Mouse (Mus musculus) embryo, embryonic 11.5 days (tissue): ENCODE results near the gene Ephx1.
"Not testable (repeated sequence)": the region's sequence is repeated elsewhere in the genome, so short reads cannot be mapped to it uniquely, and the experiment has no call there.

ENCODE experiments used
- DNase-seq: peaks from one replicate; pipeline ENCODE4 v3.0.0-alpha.2; 2012; ENCODE audit warnings: low read depth, low spot score

Ephx1 gene

GRCm38 (mm10) chr1:181014731-181015500 is 5.8 kb downstream of the Ephx1 start:
- no peak for DNase-seq

DNA sequence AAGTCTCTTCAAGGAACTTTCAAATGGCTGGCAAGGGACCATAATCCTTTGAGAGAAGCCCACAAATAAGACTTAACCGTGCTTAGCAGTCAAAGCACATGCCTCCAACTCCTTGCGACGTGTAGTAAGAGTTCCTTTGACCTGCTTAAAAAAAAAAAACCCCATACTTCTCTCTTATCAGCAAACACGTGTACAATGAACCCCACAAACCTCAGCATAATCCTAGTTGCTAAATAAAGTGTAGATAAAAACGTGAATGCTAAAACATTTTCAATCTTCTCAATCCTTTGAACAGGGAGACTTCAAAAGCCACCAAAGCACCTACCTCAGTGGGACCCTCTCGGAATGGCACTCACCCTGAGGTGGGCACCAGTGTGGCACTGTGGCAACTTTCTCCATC is 7.3 kb downstream of the Ephx1 start:
- DNase-seq: no peak

DNA sequence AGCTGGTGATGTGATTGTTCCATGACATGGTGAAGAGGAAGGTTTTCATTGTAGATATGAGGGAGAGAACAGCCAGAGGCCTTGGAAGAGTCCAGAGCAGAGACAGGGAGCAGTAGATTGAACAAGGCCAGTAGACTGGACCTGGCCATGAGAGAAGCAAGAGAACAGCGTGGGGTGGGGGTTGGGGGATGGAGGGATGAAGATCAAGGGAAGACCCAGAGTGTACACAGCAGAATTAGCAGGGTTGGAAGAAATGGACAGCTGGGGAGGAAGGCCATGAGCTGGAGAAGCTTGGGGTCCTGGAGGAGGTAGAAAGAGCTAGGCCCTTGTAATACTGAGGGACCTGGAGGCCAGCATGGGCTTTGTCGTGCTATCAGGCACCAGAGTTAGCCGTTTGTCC is 8.3 kb downstream of the Ephx1 start:
- DNase-seq: no peak

DNA sequence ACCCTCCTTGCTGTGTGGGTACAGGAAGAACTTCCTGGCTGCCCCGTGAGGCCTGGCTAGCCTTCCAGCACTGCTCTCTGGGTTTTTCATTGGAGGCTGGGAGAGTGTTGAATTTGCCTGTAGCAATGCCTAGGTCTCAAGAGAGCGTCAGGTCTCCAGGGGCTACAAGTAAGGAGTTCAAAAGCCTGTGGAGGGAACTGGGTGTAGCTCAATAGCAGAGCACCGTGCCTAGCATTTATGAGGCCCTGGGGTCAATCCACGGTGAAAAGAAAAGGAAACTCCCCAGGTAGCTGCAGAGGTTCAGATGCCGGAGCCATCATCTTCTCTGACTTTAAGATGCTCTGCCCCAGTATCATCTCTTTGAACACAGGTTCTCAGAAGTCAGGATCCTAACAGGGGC is 9.1 kb downstream of the Ephx1 start:
- DNase-seq: no peak

- no peak for DNase-seq
These were observed 10.4 kb downstream of the Ephx1 start for GRCm38 (mm10) chr1:181010171-181010932.

- no peak for DNase-seq
These were observed 10.9 kb downstream of the Ephx1 start for GRCm38 (mm10) chr1:181009754-181010153.

- DNase-seq: no peak
These were observed 11.6 kb downstream of the Ephx1 start for GRCm38 (mm10) chr1:181009011-181009590.

DNA sequence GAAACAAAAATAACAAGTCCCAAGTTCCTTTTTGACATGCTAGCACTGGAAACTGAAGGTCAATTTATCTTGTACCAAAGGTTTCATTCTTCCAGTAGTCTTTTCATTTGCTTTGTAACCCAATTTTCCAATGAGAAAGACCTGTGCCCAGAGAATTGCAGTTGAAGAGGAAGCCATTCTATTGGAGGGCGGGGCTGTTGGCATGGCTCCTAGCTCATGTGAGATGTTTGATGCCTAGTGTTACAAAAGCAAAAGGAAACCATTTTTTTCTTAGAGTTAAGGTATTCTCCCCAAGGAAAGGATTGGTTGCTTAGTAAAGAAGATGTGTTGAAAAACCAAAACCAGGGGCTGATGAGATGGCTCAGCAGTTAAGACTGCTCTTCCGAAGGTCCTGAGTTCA is 12.4 kb downstream of the Ephx1 start:
- no peak for DNase-seq

DNA sequence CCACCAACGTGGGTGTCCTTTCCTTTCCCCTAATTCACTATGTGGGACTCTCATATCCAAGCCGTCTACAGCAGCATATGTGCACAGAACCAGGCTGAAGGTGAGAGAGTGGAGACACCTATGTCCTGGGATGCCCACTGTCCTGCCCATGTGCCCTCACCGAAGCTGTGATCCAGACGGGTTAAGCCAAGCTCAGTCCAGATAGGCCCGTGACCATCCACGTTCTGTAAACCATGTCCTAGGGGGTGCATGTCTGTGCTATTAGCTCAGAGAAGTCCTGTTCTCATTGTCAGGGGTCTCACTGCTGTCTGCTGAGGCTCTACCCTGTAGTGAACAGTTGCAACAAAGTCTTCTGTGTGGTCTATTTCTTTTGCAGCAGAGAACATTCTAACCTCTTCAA is 12.9 kb downstream of the Ephx1 start:
- no peak for DNase-seq

- no peak for DNase-seq
These were observed 15.4 kb downstream of the Ephx1 start for GRCm38 (mm10) chr1:181005331-181005730.

DNA sequence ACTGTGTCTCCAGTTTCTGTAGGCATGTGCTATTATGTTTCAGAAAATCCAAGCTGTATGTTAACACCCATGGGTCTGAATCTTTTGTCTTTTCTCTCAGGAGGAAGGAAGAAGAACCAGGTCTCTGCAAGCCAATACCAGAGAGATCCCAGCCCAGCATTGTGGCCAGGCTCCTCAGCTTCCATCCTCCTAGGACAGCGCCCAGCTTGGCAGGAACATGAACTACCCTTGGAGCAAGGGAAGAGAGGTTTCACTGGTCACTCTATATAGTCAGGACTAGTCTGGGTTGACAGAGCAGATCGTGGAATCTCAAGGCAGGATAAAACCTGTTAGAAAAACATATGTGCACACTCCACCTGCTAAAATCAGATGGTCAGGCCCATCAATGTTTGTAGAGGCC is 16.9 kb downstream of the Ephx1 start:
- no peak for DNase-seq

GRCm38 (mm10) chr1:181001621-181002020 is 19.1 kb downstream of the Ephx1 start:
- DNase-seq: no peak

- no peak for DNase-seq
These were observed 19.5 kb downstream of the Ephx1 start for GRCm38 (mm10) chr1:181001217-181001616.

- no peak for DNase-seq
These were observed 20.1 kb downstream of the Ephx1 start for GRCm38 (mm10) chr1:181000501-181001092.

- DNase-seq: peak; percentile 50
These were observed 28.6 kb downstream of the Ephx1 start for GRCm38 (mm10) chr1:180992142-180992541.

DNA sequence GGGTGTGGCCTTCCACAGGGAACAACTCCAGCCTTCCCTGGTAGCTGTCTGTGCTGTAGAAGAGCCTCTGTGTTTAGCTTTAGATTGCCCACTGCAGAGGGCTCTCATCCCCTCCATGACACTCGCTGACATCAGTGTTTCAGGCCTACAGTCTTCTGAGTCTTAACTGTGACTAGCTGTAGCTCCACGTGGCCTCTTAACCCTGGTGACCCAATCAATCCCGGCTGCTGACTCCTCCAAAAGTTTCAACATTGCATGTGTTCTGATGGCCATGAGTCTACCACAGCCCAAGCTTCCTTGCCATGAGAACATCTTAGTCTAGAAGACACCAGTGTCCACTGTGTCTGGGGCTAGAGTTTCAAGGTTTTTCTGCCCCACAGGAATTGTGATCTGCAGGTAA is 30.0 kb downstream of the Ephx1 start:
- no peak for DNase-seq

DNA sequence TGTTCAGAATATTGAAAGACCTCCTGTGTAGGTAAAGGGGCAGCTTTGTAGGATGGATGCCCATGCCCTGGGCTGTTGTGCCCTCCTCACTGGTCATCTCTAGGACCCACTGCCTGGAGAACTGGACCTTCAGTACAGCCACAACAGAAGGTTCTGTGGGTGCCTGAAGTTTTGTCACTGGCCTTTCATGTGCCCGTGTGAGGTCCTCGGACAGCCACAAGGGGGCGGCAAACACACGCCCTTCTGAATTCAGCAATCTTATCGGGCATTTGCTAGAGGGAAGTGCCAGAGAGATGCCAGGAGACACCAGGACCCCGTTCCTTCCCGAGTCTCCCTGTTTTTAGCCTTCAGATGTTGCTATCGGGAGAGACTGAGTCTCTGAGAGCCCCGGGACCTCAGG is 32.9 kb downstream of the Ephx1 start:
- DNase-seq: peak; percentile 61

GRCm38 (mm10) chr1:180986701-180987100 is 34.0 kb downstream of the Ephx1 start:
- no peak for DNase-seq

DNA sequence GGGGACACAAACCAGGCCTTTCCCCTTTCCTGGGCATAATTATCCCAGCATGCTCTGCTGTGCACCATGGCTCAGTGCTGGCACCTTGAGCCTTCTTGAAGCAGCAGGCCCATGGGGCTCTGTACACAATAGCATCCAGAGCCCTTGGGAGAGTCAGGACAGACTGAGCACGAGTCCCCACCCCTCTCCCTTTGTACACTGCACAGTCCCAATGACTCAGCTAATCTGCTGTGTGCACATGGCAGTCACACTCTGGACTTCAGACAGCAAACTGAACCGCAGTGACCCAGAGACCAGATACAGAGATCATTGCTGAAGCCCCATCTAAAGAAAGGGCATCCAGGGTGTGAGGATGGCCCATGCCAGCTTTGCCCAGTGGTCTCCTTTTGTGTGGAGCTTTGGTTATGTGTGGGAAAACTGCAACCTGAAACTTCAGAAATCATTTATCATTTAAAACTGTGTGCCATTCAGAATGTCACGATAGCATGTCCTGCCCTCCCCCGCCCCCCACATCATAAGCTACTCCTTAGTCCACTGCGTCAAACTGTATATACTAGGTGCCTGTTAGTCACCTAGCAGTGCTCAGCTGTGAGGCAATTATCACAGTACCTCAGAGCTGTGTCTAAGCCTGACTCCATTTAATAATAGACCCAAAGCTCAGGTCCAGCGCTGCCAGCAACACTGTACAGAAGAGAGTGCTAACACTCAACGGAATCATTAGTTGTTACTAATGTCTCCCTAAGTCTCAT is 39.2 kb downstream of the Ephx1 start:
- not testable (repeated sequence) for DNase-seq

- no peak for DNase-seq
These were observed 40.2 kb downstream of the Ephx1 start for GRCm38 (mm10) chr1:180980464-180980863.

- DNase-seq: no peak
These were observed 41.0 kb downstream of the Ephx1 start for GRCm38 (mm10) chr1:180979484-180980251.
